Mouse (Mus musculus): Measurements from ENCODE around the gene Csnk1g2.
"Not testable (repeated sequence)": the region's sequence is repeated elsewhere in the genome, so short reads cannot be mapped to it uniquely, and the experiment has no call there.

Csnk1g2 gene

DNA sequence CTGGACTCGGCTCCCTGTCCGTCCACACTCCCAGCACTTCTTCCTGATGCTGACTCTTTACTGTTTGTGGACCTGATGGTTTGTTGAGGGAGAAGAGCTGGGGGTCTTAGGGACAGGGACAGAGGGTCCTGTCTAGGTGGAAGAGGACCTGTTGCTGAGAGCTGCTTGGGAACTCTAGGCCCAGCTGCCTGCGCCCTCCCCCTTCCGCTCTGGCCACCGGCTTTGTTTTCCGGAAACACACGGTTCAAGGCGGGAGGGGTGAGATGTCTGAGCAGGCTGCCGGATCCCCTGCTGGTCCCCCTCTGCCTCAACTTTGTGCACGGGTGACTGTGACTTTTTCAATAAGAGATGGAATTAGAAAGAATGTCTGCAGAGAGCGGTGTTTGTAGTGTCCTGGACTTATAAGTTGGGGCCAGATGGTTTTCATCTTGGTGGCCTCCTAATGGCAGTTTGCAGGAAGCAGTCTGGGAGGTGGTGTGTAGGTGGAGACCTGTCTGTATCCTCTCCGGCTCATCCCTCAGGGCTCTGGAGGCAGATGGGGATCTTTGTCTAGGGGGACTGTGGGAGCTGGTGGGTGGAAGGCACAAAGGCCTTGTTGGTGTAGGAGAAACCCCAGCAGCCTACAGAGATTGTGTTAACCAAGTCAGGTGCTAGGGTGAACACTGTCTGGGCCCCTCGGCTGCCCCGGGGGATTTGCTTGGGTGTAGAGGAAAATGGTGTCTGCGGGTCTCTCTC, 986 bp downstream of the Csnk1g2 start:
- no peak for DNase-seq (ENCODE audit: low spot score in 2 of 2)

GRCm38 (mm10) chr10:80625764-80626163, 3.1 kb downstream of the Csnk1g2 start:
- no peak for DNase-seq (ENCODE audit: low spot score in 2 of 2)

- no peak for DNase-seq (ENCODE audit: low spot score in 2 of 2)
Observed at GRCm38 (mm10) chr10:80627685-80628084, 5.0 kb downstream of the Csnk1g2 start.

DNA sequence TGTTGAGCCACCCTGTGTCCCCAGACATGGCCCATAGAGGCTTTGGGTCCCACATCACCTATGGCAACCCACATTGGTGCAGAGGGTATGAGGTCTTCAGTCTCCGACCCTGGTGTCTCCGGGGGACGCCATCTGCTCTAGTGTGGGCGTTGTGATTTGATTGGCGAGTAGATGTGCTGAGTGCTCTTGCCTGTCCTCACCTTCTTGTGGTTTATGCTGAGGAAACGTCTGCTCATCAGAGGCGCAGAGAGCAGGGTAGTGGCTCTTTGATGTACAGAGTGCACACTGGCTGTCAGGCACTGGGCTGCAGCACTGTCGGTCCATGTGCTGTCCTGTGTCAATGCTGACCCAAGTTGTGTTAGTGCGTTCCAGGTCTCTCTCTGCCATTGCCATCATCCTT, 6.3 kb downstream of the Csnk1g2 start:
- no peak for DNase-seq (ENCODE audit: low spot score in 2 of 2)

DNA sequence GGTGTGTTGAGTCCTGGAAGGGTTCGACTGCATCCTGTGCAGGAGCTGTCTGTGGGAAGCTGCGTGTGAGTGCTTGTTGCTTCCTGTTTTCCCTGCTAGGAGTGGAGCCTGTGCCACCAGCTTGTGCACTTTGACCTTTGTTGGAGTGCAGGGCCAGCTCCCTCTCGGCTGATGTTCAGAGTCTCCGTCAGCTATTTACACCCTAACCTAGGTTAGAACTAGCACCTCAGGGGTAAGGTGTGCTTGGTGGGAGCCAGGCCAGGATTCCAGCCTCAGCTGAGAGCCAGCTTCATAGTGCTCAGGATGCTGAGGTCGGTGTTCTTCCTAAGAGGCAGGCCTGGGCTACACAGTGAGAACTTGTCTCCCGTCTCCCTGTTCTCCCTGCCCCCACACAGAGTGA, 12.7 kb downstream of the Csnk1g2 start:
- no peak for DNase-seq (ENCODE audit: low spot score in 2 of 2)

GRCm38 (mm10) chr10:80646936-80647335, 24.3 kb downstream of the Csnk1g2 start:
- no peak for DNase-seq (ENCODE audit: low spot score in 2 of 2)

GRCm38 (mm10) chr10:80649910-80650309, 27.3 kb downstream of the Csnk1g2 start:
- not testable (repeated sequence) for DNase-seq (ENCODE audit: low spot score in 2 of 2)

DNA sequence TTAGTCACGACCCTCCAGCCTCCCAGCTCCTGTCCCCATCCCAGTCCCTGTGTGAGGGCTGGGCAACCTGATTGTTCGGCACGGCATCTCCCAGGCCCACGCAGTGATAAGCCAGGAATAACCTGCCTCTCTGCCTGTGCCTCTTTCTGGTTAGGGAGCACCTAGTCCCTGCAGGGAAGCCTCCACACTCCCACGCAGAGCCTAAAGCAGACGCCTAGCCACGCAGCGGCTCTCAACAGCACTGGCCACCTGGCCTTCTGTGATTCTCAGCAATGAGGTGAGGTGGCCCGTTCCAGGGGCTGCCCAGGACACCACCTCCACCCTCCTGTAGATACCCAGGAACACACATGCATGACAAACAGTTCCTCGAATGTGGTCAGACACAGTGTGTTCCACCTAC, 27.8 kb downstream of the Csnk1g2 start:
- DNase-seq (ENCODE audit: low spot score in 2 of 2): no peak

- DNase-seq (ENCODE audit: low spot score in 2 of 2): no peak
Observed at GRCm38 (mm10) chr10:80653156-80653720, 30.6 kb downstream of the Csnk1g2 start.

DNA sequence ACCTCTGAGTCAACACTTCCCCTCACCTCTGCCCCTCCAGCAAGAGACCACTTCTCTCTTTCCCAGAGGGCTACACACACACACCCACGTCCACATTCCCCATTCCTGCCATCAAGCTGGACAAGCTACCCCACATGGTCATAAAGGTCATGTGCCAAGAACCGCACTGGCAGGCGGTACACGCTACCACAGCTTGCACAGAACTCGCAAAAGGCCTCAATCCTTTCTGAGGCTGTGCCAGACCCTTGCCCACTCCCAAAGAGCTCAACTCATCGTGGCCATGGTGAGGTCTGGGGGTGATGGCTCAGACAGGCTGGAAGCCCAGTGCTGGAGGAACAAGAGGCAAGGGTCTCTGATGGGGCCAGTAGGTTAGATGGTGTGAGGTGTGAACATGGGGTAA, 32.2 kb downstream of the Csnk1g2 start:
- no peak for DNase-seq (ENCODE audit: low spot score in 2 of 2)

DNA sequence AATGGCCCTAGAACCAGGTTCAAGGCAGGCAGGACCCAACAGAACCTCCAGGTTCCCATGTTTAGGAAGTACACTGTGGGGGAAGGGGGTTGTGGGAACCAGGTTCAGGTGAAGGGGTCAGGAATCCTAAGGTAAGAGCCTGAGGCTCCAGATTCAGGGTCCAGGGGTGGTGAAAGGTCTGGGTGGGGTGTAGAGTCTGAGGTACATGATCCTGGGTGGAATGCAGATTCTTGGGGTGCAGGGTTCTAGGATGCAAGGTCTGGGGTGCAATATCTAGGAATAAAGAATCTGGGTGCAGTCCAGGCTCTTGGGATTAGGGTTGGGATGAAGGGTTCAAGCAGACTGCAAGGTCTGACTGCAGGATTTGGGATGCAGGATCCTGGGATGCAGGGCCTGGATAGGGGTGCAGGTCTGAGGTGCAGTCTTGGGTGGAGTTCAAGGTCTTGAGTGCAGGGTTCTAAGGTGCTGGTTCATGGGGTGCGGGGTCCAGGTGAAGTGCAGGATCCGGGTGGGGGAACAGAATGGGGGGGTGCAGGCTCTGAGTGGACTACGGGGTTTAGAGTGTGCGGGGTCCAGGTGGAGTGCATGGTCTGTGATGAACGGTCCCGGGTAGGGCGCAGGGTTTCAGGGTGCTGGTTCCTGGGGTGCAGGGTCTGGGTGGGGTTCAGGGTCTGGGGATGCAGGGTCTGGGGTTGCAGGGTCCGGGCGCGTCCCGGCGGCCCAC, 32.9 kb downstream of the Csnk1g2 start:
- no peak for DNase-seq (ENCODE audit: low spot score in 2 of 2)

- DNase-seq (ENCODE audit: low spot score in 2 of 2): peak; percentile 94
Observed at GRCm38 (mm10) chr10:80656130-80656862, 33.7 kb downstream of the Csnk1g2 start.

DNA sequence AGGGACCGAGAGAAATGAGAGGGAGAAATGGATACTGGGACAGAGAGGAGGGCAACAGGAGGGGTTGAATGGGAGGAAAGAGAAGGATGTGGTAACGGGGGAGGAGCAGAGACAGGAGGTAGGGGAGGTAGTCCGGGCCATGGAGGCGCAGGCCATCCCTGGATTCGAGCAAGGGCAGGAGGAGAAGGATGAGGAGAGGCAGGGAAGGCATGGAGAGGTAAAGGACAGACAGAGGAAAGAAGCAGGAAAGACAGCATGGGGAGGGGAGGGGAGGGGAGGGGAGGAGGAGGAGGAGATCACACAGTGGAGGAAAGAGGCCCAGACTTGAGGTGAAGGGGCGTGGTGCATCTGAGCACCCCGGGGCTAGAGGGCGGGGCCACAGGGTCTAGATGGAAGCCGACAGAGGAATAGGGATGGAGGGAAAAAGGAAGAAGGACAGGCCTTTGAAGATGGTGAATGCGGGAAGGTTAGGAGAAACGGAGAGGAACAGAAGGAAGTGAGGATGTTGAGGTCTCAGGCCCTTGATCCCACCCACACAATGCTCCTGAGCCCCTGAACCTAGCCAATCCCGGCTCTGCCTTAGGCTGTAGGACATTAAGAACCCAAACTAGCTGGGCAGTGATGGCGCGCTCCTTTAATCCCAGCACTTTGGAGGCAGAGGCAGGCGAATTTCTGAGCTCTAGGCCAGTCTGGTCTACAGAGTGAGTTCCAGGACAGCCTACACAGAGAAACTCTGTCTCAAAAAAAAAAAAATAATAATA, 34.4 kb downstream of the Csnk1g2 start, which contains the start of gene Btbd2:
Btbd2 (minus strand) TSS at position 209 of the 761 bp plus-strand sequence.
- DNase-seq (ENCODE audit: low spot score in 2 of 2): no peak

DNA sequence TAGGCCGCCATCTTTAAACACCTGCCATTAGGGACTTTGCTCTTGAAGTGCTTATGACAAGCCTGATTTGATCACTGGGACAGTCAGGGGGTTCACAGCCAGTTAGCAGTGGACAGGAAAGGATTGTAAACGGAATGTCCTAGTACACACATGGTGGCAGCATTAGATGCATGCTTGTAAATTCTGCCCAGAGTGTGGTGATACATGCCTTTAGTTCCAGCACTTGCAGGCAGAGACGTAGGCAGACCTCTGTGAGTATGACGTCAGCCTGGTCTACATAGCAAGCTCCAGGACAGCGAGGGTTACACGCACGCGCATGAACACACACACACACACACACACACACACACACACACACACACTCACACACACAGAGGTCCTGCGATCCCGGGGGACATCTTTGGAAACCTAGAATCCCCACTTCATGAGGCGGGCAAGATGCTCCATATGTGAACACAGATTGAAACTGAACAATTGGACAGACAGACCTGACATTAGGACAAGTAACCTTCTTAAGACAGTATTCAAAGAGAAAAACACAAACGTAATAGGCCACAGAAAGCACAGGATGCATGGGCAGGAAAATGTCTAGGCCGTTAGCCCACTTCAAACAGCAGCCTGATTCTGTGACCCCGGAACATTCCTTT, 35.7 kb downstream of the Csnk1g2 start:
- no peak for DNase-seq (ENCODE audit: low spot score in 2 of 2)

DNA sequence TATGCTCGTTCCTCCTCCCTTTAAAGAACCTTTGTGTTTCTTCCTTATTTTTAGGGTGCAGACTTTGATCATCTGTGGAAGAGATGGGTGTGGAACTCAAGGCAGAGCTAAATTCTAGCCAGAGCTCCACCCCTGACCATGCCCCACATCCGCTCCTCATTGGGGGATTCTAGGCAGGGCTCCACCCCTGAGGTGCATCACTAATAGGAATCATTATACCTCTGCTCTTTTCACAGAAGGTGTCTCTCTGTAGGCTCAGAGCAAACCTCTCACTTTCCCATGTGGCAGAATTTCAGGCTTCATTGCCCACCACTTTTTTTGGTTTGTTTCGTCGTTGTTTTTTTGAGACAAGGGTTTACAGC, 36.2 kb downstream of the Csnk1g2 start:
- DNase-seq (ENCODE audit: low spot score in 2 of 2): no peak

DNA sequence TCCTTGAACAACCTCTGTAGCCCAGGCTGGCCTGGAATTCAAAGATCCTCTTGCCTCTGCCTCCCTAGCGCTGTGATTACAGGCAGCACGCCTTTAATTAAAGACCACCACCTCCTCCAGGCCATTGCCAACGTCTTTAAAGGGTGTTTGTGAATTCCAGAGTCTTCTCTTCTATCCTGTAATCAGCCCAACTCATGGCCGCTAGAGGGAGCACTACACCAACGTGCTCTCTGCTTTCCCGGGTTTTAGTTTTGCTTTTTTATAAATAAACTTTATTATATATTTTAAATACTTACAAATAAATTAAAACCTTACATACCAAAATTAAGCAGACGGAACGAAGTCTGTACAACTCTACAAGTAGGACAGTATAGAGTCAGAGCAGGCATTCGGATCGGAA, 36.6 kb downstream of the Csnk1g2 start:
- peak in 1 of 2 experiments; percentile 63 for DNase-seq (ENCODE audit: low spot score in 2 of 2)

- no peak for DNase-seq (ENCODE audit: low spot score in 2 of 2)
Observed at GRCm38 (mm10) chr10:80661149-80661548, 38.5 kb downstream of the Csnk1g2 start.

GRCm38 (mm10) chr10:80663485-80664196, 41.0 kb downstream of the Csnk1g2 start:
- DNase-seq (ENCODE audit: low spot score in 2 of 2): no peak

GRCm38 (mm10) chr10:80664197-80665015, 41.8 kb downstream of the Csnk1g2 start:
- no peak for DNase-seq (ENCODE audit: low spot score in 2 of 2)

GRCm38 (mm10) chr10:80665016-80665380, 42.4 kb downstream of the Csnk1g2 start:
- no peak for DNase-seq (ENCODE audit: low spot score in 2 of 2)
